Mouse (Mus musculus): ENCODE data around the gene Limch1.
A peak's percentile ranks its signal among the peaks of the same experiment; 100 is the strongest.

Limch1 gene

DNA sequence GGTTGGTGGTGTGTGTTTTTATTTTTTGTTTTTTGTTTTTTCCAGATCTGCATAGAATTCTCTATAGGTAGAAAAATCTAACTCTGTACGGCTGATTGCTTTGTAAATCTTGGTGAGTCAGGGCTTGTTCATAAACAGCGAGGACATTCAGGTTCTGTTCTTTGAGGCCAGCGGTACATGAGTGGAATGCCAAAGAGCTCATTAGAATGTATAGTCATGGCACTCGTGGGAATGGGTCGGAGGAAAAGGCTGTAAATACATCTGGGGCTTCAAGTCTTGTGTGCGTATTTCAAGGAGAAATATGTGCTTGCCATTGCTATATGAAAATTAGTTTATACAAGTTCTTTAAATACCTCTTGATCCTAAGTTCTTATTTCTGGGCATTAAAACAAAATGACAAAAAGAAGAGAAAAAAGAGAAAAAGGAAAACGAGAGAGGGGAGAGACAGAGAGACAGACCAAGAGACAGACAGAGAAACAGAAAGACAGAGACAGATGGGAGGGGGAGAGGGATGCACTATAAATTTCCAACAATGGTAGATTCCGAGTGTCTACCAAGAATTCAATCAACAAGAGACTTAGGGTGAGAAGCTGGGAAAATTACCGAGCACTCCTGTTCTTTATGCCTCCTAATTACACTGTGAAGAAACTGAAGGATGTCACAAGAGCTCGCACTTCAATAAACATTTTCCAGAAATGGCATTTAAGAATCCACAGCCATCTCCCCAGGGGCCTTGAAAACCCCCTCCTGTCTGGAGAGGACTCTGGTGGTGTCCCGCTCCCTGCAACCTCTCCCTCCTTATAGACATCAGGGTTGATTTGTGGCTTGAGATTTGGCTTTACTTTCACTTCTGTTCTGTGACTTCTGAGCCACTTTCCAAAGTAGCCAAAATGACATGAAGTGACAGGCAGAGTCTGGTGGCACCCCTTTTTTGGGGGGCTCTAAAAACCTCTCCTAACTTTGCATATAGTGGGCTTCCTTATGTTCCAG, 173.0 kb downstream of the Limch1 start:
- peak; percentile 32 for DNase-seq (ENCODE audit: low read depth, low spot score)

DNA sequence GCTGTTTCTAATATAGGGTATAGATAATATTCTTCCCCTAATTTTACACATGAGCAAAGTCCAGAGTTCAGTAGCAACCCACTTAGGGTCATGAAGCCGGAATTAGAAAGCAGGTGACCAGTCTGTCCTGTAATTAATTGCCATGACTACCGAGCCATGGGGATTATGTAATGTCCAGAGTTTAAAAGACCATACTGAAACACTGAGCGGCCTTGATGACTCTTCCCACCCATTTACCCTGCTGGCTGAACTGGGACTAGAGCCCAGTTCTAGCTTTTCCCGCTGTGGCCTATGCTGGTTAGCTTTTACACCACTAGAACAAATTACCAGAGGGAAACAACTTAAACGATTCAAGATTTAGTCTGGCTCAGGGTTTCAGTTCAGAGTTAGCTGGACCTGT, 177.0 kb downstream of the Limch1 start:
- no peak for DNase-seq (ENCODE audit: low read depth, low spot score)

DNA sequence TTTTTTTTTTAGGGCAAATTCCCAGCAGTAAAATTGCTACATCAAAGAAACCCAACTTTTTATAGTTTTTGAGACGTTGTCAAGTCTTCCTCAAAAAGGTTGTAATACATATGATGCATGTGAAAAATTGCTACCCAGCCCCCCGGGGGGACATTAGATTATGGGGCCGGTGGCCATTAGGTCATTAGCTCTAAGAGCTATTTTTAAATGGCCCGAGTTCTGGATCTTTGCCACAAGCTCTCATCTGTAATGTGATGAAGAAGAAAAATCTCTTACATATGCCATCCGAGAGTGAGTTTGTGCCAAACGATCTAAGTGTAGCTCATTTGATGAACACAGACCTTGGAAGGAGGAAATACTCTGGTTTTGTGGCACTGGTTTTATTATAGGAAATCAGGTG, 183.7 kb downstream of the Limch1 start:
- DNase-seq (ENCODE audit: low read depth, low spot score) = no peak

DNA sequence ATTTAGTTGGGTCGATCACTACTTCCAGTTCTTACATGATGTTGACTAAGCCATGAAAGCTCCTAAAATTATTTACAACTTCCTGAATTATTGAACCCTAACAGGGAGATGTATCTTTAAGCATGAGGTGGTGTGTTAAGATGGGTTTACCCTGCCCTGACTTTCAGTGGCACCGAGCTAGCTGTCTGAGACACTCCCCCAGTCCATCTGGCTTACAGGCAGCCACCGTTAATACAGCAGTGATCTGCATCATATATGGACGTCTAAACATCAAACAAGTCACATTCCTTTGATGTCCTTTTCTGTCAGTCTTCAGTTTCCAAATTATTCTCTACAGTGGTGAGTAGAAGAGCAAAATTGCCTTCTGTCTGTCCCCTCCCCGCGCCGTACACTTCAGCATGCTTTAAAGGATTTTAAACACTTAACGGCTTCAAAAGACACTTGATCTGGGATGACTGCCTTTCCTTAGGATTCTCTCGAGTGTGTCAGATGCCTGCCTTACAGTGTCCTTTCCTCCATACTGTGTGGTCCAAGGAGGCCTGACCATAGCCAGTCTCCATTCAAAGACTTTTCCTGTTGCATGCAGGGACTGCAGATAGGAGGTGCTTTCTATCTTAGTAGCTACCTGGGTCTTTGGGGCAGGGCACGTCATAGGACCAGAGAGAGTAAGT, 187.6 kb downstream of the Limch1 start:
- DNase-seq (ENCODE audit: low read depth, low spot score) = no peak

DNA sequence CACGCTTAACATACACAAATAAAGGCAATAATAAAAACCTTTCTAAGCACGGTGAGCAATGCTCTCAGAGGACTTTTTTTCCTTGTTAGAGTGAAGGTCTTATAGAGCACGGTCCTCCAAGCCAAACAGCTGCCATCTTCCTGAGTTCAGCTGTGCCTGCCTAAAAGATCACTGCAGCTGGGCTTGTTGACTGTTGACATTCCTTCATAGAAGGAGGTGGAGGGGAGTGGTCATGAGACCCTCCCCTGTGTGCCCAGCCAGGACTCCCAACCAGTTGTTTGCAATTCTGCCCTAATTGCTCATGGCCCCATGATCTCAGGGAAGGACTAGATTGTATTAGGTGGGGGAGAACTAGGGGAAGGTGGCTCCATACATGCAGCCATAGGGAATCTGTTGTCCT, 189.0 kb downstream of the Limch1 start:
- DNase-seq (ENCODE audit: low read depth, low spot score) = no peak

DNA sequence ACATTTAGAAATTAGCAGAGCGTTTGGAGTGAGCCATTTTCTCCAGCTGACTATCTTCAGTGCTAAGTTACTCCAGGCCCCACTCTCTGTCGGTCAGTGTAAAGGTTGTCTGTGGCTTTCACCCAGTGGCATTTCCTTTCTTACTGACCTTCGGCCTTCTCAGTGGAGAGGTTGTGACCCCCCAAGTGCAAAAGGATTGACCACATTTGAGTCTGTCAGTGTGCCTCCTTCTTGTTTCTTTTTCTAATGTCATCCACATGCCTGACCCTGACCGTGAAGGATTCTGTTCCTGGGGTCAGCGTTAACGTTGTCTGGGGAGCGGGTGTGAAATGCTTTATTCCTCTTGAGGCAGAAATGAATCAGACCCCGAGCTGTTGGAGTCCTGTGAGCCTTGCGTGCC, 191.7 kb downstream of the Limch1 start:
- DNase-seq (ENCODE audit: low read depth, low spot score) = no peak

DNA sequence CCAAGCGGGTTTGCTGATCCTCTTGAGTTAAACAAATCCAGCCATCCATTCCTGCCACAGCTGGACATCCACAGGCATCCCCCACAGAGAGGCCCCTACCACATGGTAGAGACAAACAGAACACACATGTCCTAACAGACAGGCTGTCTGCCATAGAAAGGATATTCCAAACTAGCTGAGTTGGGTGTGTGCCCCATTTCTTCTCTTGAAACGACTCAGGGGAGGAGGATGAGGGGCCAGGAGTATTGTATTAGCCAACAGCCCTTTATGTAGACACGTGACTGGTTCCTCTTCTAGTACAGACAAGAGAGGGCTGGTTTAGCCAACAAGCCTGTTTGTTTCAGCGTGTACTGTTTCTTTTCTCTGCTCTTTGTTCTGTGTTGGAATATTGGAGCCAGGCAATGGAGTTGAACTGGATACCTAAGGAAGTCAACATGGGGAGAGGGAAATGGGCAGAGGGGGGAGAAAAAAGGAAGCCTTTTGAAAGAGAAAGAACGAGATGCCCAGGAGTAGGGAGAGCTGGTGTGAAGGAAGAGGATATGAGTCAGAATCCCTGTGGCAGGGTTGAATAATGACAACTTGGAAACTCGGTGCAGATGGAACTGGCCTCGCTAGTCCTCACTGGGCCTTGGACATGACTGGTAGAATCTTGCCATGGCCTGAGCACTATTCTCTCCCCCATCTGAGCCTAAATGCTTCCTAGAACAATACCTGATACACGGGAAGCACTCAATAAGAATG, 196.3 kb downstream of the Limch1 start:
- DNase-seq (ENCODE audit: low read depth, low spot score) = no peak

DNA sequence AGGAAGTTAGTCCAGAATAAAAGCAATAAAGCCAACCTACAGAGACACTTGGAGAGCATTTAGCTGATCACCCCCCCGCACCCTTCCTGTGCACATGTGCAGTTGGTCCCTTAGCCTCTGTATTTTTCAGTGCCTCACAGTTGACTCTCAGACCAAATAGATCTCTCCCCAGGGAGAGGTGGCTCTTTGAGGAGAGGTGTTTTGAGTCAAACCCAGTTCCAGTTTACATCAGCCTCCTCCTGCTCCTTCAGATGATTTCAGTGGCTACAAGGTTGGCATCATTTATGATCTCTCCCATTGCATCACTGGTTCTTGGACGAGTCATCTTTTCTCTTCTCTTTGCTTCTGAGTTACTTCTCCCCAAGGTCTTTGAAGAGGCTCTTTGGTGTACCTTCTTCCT, 197.3 kb downstream of the Limch1 start:
- DNase-seq (ENCODE audit: low read depth, low spot score) = no peak

DNA sequence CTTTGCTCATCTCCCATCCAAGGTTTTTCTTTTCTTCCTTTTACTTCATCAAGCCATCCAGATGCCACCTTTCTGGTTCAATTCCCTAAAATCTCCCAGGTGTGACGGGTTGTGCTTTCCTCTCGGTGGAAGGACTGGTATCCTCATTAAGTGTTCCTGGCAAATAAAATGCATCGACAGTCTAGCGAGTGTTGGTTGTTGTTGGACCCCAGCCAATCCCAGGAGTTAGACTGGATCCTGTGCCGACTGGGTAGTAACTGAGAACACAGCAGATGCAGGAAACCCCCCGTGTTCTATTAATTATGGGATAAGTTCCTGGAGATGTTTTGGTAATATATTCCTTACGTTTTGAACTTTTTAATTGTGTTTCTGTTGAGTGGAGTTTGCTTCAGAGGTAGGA, 197.9 kb downstream of the Limch1 start:
- DNase-seq (ENCODE audit: low read depth, low spot score) = no peak

DNA sequence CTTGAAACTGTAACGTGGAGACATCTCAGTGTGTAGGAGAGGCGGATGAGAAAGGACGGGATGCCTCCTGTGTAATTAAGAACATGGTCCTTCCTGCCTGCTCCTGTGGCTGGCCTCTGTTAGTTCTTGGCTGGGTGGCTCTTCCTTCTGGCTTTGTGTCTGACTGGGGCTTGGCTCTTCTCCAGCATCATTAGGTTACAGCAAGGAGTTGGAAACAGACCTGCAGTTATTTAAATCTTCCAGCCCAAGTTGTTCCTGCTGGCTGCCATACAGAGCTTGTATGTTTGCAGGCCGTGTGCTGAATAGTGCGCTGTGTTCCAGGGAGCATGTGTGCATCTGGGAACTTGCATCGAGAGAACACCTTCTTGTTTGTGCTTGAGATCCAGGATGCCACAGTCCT, 202.3 kb downstream of the Limch1 start:
- peak; percentile 43 for DNase-seq (ENCODE audit: low read depth, low spot score)

DNA sequence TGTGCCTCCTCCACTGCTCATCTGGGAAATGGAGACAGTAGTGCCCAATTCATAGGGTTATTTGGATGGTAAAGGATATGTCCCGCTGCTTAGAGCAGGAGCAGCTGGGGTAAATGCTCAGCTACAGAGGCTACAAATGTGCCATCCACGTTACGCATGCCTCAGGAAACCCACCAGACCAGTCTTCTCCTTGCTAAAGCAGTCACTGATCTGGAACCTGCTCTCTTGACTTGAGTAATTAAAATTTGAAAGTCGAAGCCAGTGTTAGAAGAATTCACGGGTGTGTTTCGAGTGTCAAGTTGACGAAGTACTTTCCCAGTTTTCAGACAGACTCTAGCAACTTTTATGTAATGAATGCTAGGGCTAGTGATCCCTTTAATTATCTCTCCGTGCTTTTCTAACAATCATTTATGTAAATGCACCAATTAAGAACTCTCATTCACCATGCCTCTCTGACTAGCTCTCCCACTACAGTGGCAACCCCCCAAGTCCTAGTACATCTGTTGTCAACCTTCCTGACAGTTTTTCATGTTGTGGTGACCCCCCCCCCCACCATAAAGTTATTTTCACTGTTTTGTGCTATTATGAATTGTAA, 203.6 kb downstream of the Limch1 start:
- no peak for DNase-seq (ENCODE audit: low read depth, low spot score)

DNA sequence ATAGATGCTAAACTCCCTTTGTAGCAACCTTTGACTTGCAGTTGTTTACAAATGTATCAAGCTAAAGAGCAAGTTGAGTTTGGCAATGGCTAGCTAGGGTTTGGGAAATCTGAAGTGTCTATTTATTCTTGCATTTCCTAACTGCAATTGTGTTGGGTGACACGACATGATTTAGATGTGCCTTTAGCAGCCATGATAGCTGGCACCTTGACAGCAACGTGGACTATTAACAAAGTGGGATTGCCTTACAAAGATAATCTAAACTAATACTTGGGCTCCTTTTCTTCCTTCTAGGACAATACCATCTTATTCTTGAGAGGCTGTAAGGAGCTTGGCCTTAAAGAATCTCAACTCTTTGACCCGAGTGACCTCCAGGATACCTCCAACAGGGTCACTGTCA, 207.7 kb downstream of the Limch1 start:
- DNase-seq (ENCODE audit: low read depth, low spot score) = no peak

DNA sequence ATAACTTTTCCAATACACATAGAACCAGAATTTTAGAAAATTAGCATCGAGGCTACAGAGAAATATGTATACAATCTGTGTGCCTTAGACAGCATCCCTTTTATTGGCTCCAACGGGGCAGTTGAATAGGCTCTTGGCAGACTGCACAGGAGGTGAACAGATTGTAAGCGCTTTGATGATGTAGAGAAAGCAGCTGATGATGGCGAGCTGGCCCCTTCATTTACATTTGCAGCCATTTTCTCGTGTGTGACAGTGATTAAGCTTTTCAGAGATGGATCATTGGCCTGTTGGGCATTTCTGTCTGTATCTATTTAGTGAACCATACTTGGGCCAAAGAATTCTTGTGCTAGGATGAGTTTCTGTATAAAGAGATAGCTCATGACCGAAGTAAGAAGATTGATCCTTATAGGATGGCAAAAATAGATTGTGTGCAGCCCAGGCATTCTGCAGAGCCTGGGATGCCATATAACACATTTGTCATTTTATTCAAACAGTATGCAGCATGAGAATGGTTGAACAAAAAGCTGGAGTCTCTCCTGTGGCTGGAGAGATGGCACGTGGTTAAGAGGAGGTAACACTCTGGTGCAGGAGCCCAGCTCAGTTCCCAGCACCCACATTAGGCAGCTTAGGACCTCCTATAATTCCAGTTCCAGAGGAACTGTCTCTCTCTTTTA, 208.5 kb downstream of the Limch1 start:
- DNase-seq (ENCODE audit: low read depth, low spot score) = peak; percentile 65

DNA sequence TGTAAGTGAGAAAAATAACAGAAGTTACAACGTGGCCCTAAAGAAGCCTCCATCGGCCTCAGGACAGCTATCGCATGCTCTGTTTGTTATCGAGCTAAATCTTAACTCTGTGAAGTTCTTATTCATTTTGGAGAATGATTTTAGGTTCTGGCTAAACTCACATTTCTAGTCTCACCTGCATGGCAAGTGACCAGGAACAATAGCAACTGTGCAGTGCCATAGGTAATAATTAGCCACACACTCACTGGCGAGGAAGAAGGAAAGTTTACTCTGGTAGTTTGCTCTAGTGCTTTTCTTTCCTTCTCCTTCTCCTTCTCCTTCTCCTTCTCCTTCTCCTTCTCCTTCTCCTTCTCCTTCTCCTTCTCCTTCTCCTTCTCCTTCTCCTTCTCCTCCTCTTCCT, 209.6 kb downstream of the Limch1 start:
- no peak for DNase-seq (ENCODE audit: low read depth, low spot score)

DNA sequence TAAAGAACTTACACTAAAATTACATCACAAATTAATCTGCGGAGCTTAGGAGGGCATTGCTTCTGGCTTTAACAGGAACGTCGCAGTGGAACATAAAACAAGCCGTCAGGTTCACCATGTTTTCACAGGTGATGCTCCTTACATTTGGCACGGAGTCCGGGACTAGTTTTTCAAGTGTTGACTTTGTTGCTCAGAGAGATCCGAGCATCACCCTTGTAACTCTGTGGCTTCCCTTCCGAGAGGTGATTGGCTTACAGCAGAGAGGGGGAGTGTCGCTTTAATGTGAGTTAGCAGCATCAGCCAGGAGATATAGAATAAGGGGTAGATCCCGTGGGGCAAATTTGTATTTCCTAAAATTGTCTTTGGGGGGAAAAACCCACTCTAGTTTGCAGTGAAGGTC, 212.0 kb downstream of the Limch1 start:
- DNase-seq (ENCODE audit: low read depth, low spot score) = no peak

DNA sequence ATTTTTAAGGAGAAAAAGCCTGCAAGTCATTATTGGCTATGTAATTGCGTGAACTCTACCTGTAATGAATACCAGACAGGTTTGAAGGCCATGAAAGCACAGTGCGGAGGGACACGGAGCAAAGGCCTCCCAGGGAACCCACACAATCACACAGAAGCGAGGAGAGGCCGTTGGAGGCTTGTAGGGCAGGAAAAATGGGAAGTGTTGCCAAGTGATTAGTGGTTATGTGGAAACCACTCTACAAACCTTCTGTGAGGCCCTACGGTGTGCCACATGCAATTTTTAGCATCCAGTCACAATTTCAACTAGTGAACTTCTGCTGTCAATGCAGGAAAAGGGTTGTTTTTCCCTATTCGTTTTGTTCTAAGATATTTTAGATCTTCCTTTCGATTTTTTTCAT, 212.5 kb downstream of the Limch1 start:
- DNase-seq (ENCODE audit: low read depth, low spot score) = no peak

DNA sequence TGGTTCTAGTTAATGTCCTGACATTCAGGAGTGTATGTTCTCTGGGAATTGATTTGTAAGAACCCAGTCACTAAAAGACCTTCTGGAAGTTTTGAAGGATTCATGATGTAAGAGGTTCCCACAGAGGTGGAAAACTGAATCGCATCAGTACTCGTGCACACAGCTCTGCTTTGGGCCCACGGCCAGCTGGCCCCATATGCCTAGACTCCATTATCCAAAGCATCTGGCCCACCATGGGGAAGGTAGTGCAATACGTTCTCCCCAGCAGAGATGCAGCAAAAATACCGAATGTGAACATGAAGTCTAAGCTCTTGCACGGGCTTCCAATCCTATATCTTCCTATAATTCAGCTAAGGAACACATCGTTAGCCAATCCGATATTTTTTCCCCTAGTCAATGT, 214.3 kb downstream of the Limch1 start:
- no peak for DNase-seq (ENCODE audit: low read depth, low spot score)

DNA sequence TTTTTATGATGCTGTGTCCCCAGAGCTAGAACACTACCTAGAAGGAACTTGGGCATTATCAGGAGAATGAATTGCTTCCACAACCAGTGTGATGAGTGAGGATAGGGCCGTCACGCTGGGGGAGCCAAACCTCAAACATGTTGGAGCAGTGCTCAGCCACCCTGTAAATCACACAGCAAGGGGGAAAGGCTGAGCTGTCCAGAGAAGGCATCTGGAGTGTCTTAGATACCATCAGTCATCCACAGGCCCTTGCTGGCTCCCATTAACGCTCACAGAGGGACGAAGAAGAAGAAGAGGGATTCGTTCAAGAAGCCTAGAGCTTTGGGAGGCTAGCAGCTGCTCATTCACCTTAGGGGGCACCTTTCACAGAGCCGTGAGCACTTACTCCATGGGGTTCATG, 219.8 kb downstream of the Limch1 start:
- no peak for DNase-seq (ENCODE audit: low read depth, low spot score)

DNA sequence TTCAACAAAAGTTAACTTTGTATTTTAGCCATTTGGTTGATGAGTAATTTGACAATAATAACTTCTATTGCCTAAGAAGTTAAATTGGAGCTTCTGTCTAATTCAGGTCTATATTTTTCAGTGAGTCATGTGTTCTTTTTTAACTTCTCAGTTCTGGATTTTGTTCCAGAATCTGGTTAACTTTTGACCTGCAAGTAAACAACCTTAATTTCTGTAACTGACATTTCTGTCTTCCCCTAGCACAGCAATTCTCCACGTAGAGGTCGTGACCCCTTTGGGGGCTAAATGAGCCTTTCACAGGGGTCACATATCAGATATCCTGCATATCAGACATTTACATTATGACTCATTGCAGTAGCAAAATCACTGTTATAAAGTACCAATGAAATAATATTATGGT, 221.5 kb downstream of the Limch1 start:
- DNase-seq (ENCODE audit: low read depth, low spot score) = no peak

DNA sequence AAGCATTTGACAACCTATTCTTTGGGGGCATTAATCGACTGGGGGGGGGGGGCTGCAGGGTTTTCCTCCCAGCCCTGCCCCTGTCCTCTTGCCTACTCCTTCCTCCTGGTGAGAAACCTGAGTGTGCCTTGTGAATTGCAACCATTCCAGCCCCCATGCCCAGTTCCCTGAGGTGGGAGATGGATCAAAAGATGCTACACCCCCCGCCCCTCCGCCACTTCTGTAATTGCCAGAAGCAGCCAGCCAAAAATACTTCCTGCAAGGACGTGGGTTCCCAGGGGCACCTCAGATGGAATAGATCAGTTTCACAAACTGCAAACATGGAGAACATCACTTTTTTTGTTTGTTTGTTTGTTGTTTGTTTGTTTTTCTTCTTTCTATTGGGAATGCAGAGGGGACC, 222.0 kb downstream of the Limch1 start:
- no peak for DNase-seq (ENCODE audit: low read depth, low spot score)

DNA sequence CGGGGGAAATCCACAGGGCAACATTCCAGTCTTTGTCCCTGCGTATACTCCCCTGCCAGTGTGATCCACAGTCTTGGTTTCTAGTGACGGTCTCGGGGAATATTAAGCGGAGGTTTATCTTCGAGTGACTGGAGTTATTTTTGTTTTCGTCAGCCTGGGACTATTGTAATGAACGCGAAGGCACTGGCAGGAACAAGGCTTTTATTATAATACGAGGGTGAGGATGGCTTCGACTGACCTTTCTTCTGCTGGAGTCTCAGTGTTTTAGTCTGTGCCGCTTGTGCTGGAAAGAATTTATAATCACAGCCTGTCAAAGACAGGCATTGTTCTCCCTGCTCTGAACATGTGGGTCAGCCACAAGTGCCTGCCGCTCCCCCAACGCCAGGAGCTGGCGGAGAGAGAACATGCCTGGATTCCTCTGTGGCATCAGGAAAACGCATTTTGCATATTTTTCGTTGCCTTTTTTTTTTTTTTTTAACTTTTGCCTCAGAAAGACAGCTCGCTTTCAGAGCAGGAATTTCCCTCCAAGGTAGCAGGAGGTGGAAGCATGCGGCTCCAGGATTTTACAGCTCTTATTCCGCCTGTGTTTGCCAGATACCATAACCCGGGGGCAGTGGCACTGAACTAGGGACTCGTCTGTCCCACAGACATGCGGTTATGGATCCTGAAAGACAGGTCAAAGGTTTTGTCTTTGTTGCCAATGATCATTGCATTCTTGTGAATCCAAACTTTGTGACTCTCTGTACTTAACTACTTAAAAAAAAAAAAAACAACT, 222.6 kb downstream of the Limch1 start:
- DNase-seq (ENCODE audit: low read depth, low spot score) = no peak
